Mouse (Mus musculus) E14TG2a.4 (cell line): Measurements from ENCODE around the gene Dnmt3a.

ENCODE experiments used
- CTCF ChIP-seq: conservative IDR thresholded peaks from 2 replicates; pipeline ENCODE4 v1.5.1; 2014; ENCODE audit warnings: low read length
- NANOG ChIP-seq: IDR thresholded peaks from 2 replicates; pipeline ENCODE4 v1.6.1; 2014; ENCODE audit warnings: borderline replicate concordance, low read length, mixed read lengths

GRCm38 (mm10) chr12:3789626-3790185 lies 16.1 kb upstream of the Dnmt3a start:
- TF ChIP-seq CTCF (no peak), NANOG (no peak)
